Mouse (Mus musculus) retina, embryonic 14.5 days (tissue): ENCODE measurements around the gene Commd1.

Experiments used
- DNase-seq: peaks from one replicate; pipeline ENCODE4 v3.0.0-alpha.2; 2015; ENCODE audit warnings: low spot score

The Commd1 gene

DNA sequence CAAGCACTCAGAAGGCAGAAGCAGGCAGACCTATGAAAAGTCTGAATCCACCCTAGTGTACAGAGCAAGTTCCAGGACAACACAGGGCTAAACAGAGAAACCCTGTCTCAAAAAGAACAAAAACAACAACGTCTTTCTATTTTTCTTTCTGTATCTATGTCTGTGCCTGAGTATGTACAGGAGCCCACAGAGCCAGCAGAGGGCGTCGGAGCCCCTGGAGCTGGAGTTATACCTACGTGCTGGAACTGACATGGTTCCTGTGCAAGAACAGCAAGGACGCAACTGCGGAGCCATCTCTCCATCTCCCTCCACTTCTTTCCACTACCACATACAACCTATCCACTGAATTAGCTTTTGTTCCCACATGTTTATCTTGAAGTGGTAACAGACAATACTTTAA lies 32.1 kb downstream of the Commd1 start:
- DNase-seq, result no peak

DNA sequence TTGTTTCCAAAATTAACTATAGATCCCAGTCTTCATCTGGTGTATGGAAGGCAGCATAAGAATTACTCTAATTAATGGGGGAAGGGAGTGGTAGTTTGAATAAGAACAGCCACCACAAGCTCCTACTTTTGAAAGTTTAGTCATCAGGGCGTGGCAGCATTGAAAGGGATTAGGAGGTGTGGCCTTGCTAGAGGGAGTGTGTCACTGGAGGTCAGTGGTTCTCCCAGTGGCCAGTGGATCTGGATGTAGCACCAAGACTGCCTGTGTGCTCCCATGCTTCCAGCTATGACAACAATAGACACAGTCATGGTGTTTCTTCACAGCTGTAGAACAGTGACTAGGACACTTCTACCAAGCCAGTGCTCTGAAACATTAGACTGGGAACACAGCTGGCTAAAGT lies 33.1 kb downstream of the Commd1 start:
- no peak for DNase-seq

DNA sequence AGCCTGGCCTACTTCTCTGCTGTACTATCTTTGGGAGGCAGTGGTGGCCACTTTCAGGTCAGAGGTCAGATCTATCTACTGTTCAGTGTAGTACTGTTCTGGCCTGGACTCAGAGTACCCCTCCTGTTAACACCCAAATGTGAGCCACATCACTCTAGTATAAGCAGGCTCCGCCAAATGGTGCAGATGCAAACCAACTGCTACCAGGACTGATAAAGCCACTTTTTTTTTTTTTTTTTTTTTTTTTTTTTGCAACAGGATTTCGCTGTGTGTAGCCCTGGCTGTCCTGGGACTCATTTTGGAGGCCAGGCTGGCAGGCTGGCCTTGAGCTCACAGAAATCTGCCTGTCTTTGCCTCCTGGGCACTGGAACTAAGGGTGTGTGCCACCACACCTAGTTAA lies 43.2 kb downstream of the Commd1 start:
- no peak for DNase-seq

DNA sequence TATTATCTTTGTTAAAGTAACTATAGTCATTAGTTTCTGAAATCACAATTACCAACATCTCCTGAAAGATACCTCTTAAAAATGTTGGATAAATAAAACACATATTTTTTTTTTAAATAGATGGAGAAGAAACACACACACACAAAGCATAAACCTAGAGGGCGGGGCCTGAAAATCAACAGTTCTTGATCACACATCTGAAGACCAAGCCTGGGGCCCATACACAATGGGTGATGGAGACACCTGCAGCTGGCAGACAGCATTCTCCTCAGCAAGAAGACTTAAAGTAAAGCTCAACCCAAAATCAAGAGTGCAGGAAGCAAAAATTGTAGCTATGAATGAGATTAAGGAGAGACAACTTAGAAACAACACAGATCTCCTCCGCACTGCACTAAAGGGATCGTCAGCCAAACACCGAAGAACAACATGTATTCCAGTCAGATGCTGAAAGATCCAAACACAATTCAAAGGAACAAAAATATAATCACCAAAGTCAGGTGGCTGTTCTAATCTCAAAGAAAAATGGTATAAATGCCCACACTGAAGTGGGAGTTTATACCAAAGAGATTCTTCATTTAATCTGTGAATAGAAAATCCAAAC lies 44.4 kb downstream of the Commd1 start:
- DNase-seq, result no peak

DNA sequence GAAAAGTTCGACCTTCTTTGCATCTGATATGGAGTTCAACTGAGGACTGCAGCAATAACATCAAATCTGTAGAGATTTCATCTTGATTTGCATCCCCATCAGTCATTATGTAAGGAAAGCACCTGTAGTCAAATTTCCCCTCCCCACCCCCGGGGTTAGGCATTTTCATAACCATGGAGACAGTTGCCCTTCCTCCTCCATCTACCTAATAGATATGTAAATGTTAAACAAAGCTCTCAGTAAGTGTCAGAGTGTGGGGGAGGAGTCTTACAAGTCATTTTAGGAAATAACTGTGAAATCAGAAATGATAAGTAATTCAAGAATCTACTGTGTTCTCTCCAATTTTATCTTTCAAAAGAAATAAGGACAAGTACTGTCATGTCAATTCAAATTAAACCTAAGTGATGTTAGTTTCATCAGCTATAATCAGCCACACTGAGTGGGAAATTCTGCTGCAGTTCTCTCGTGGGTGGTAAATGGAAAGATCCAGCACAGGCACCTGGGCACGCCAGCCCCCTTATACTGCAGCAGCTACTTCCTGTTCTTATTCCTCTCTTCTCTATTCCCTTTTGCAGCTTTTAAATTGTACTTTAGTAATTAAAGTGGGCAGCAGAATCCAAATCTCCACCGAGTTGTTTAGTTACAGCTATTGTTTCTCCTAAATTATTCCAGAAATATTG lies 45.6 kb downstream of the Commd1 start:
- no peak for DNase-seq

DNA sequence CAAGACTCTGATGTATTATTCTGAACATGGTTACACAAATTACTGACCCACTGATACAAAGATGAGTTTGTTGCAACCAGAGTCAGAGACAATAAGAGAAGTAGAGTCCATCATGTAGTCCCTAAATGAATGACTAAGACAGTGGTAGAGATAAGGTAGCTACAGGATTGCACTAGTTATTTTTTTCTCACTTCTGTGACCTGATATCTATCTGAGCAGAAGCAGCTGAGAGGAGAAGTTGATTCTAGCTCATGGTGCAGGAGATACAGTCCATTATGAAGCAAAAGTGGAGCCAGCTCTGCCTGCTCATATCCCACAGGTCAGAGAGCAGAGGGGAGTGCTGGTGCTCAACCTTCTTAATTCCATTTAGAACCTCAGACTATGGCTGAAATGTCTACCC lies 50.0 kb downstream of the Commd1 start:
- DNase-seq, result no peak

DNA sequence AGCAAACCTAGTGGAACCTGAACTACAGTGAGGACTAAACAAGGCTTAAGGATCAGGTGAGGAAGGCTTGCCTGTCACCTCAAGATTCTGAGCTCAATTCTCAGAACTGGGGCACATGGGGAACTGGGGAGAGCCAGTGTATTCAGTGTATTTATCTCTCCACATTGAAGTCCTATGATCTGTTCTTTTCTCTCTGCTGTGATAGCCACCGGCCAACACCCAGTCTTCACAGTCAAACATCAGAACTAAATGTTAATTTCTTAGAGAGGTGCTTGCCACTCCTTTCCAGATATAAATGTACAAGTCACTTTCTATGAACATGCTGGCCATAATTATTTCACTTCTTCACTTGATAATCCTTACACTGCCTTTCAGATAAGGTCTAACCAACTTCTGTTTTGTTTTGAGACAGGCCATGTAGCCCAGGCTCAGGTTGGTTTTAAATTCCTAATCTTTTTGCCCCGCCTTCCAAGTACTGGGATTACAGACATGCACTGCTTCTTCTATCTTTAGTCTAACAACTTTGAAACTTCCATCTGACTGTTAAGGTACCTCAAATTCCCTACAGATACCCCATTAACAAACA lies 50.8 kb downstream of the Commd1 start:
- DNase-seq, result no peak

DNA sequence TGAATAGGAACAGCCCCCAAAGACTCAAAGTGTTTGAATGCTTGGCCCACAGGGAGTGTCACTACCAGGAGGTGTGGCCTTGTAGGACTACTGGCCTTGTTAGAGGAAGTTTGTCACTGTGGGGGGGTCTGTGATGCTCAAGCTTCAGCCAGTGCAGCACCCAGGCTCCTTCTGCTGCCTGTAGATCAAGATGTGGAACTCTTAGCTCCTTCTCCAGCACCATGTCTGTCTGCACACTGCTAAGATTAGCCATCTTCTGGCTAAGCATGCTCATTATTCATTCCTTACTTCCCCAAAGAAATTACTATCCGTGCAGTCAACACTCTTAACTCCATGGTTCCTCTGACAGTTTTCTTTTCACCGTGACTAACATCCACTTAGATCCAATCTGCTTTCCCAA lies 52.1 kb downstream of the Commd1 start:
- no peak for DNase-seq

DNA sequence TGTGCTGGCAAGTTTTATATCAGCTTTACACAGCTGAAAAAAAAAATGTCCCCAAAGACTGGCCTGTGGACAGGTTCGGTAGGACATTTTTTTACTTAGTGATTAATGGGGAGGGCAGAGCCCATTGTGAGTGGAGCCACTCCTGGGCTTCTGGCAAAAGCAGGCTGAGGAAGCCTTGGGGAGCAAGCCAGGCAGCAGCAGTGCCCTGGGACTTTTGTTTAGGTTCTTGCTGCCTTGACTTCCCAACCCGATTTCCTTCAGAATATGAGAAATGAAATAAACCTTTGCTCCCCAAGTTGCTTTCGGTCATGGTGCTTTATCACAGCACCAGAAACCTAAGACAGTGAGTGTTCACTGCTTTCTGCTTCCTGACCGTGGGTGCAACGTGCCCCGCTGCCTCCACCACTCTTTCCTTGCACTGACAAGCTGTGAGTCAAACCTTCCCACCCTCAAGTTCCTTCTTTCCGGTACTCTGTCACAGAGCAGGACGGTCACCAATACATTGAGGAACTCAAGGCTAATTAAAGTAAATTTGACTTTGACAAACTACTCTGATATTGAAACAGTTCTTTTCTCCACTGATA lies 53.5 kb downstream of the Commd1 start:
- DNase-seq, result no peak

DNA sequence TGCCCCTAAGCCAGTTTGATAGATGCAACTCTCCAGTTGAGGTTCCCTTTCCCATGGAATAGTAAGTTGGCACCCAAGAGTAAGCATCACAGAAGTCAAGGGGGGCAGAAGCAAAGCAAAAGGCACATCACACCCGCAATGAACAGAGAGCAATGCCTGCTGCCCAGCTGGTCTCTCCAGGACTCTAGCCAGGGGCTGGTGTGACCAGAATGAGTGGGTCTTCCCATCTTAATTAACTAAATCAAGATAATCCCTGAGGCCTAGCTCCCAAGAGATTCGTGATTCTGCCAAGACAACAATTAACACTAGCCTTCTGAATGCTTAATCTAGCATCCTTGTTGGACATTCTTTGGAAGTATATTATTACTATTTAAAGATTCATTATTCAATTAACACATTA lies 58.6 kb downstream of the Commd1 start:
- no peak for DNase-seq

DNA sequence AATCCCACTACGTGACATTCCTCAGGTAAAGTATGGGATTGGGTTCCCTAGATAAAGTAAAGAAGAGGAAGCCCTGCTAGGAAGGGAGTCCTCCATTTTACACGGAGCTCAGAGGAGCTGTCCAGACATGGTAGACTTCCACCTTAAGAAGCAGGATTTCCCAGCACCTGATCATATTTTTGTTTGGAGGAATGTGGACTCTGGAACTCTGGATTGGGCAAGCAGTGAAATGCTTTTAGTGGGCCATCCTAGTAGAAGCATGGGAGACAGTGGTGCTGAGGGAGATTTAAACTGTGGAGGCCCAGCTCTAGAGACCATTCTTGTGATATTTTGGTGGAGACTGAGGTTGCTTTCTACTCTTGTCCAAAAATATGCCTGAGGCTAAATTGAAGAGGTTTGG lies 59.6 kb downstream of the Commd1 start:
- DNase-seq, result no peak

DNA sequence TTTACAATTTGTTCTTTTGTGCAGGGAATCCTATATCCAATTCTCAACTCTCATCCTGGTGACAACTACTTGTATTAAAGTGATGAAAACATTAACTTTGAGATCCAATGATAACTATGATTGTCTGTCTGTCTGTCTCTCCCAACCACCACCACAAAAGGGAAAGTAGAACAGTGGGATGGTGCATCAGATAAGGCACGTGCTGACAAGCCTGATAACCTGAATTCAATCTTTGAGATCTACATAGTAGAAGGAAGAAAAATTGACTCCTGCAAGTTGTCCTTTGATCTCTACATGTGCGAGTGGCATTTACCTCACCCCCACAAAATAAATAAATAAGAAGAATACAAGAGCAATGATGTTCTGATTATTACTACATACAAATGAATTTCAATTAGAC lies 62.8 kb downstream of the Commd1 start:
- DNase-seq, result no peak

DNA sequence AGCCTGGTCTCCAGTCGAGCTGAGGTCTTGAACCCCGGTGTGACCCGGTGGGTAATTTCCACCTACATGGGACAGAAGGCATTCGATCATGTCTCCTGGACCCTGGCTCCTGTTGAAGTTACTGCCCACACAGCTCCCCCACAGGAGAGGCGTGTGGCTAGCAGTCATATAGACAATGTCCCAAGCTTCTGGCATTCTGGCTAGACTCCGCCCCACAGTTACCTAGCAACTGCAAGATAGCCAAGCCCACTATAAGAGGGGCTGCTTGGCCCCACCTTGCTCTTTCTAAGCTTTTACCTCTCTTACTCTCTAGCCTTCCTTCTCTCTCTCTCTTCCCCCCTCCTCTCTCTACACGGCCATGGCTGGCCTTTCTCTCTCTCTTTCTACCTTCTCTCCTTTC lies 64.4 kb downstream of the Commd1 start:
- DNase-seq, result no peak

DNA sequence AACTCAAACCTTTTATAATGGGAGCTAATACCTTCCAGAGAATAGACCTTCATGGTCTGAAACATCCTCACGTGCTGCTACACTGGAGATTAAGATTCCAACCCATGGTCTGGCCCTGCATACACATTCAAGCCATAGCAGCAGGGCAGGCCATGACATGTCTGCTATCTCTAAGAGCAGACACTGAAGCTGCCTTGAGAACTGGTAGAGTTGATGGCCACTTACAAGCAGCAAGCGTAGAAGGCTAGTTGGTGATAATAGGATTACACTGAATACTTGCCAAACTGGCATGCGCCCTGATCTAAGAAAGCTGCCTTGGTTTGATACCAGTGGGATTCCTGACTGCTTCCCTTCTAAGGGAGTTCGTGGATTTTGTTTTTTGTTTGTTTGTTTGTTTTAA lies 68.4 kb downstream of the Commd1 start:
- DNase-seq, result no peak

DNA sequence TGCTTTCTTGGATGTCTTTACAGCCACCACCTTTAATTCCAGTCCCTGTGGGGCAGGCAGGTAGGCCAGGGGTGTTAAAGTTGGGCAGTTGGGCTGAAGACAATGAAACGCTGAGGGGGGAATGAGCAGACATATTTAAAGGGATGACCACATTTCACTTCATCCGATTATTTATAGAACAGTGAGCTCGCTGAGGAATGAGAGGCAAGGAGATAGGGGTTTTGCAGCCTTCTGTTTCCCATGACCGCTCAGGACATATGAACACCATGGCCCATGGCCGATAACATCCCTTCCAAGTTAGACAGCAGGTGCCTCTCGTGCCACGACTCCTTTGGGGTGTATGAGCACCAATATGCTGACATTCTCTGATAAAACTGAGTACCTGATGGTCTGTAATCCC lies 70.4 kb downstream of the Commd1 start:
- no peak for DNase-seq

DNA sequence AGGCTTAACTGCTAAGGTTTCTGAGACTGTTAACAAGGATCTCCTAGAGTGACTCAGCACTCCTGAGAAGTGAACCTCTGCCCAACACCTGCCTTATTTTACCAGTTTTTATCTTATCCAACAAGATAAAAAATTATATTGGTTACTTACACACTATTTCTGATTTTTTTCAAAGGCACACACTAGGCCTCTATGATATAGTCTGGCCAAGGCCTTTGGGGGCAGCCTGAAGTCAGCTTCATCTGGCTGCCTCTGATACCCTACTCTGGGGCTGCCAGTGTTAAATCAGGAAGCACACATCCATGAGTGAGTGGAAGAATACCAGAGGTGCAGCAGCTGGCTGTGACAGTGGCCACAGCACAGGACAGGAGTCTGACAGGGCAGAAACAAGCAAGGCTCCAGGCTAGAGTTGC lies 75.7 kb downstream of the Commd1 start:
- no peak for DNase-seq

DNA sequence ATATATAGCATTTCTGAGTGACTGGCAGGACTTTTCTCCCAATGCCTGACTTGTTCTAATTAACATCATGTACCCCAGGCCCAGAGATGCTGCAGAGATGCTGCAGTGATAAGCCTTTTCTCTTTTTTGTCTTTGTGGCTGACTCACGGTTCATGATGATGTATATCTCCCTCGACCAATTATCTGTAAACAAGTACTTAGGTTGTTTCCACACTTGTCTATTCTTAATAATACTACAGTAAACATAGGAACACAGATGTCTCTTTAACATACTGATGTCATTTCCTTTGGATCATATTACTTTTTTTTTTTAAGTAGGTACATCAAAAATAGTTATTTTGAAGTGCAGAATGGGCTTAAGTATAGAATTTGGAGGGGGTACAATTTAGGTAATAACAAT lies 79.3 kb downstream of the Commd1 start:
- DNase-seq, result no peak

DNA sequence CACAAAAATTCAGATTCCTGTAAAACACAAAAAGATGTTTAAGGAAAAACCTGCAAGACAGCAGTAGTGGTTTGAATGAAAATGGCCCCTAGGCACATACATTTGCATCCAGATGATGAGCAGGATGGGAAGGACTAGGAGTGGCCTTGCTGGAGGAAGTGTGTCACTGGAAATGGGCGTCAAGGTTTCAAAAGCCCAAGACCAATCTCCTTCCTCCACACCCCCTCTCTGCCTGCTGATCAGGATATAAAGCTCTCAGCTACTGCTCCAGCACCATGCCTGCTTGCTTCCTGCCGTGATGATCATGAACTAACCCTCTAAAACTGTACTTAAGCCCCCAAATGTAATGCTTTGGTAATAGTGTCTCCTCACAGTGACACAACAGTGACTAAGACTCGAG lies 82.1 kb downstream of the Commd1 start:
- DNase-seq, result no peak

DNA sequence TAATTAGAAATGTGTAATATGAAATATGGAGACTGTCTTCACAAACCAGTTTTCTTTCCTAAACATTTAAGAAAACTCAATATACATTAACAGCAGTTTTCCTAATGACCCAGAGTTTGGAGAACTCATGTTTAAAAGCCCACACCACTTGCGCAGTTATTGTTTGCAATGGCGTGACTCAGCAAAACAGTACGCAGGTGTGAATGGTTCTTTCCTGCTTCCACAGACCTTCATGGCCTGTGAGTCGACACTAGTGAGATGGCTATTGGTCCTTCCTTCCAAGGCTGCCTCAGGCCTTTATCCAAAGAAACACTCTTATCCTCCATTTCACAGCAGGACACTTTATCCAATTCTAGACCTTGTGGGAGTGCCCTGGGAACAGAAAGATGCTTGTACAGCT lies 84.5 kb downstream of the Commd1 start:
- DNase-seq, result no peak

DNA sequence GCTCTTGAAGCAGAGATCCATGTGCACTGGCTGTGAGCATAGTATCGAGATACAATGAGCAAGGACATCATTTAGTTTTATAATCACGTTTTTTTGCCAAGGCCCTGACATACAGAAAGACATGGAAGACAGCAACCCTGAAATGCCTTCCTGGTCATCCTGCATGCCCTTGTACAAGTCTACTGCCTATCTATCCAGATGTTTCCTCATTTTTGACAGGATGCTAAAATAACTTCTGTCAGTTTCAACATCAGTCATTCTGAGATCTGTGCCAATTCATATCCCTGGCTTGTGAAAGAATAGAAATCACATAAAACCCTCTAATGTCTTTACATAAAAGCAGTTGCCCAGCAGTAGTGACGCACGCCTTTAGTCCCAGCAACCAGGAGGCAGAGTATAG lies 85.1 kb downstream of the Commd1 start:
- no peak for DNase-seq

DNA sequence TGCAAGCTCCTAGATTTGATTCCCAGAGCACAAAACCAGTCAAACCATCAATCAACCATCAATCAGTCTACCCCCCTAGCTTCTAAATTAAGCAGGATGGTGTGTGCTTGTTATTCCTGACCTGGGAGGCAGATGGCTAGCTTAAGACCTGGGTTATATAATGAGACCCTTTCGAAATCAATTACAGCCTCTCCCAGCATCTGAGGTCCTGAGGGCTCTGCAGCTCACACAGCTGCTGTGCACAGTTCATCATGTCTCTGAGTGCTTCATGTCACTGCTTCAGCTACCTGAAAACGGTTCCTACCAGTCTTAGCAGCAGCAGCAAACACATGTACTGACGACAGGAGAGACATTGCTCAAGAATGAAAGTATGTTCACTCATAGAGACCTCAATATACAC lies 89.1 kb downstream of the Commd1 start:
- DNase-seq, result no peak

DNA sequence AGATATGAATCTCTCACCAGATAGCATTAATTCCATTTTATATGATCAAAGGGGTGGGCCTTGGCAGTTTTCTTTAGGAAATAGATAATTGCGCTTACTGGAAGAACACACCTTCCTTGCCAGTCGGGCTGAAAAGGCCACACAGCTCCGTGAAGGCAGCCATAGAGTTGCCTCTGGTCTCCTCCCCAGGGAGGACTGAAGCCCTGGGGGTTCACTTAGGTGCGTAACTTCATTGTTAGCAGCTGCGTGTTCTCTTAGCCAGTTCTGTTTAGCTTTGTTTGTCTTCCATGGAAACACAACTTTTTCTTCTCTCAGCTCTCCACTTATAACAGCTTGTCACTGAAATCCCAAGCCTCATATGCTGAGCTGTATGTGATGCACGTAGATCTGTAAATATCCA lies 89.7 kb downstream of the Commd1 start:
- no peak for DNase-seq

DNA sequence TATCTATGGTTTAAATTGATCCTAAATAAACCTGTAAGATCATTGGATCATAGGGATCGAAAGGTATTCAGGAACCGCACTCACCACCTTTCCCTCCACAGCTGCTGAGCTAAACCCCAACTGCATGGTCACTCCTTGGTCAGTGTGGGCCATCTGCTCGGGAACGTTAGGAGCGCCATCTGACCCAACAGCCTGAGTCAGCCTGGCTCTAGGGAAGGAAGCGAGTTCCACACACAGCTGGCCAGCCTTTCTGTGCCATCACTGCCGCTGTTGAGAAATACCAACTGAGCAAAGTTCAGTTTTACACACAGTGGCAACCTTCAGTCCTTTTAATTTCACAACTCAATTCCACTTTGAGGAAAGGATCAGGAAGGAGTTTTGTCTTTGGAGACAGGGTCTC lies 90.3 kb downstream of the Commd1 start:
- DNase-seq, result no peak

DNA sequence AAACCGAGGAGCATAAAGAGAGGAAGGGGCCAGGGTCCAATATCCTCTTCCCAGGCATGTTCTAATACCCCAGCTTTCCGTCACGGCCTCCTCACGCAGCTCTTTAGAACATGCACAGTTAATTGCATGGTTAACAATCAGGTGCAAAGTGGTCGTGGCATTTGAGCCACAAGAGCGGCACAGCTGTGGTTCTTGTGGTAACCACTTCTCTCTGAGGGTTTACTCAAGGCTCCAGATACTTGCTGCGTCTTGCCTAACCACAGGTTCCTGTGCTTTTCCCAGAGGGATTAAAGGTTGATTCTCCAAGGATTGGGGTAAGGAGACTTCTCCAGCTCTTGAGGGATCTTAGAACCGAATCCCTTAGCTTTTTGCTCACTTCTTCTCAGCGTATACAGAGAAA lies 90.9 kb downstream of the Commd1 start:
- DNase-seq, result no peak
